8 mouse cellular contexts compared by ENCODE assay signal in the genomic region with DNA sequence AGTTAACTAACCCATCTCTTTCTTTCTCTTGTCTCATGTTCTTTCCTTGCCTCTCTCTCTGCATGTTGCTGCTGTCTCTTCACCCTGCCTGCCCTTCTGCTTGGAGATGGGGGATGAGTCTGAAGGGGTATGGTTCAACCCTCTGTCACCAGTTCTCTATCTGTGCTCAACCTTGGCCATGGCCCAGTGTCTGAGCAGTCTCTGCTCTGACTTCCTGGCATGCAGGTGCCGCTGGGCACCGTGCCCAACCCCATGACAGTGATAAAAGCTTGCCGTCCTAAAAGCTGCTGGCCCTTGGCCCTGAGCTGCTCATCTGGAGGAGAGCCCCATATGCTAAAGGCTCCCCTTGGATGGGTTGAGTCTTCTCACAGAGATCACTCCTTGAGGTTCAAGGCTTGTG. TPM values are rescaled to one million over a fixed set of nuclear protein-coding genes. Genes with fewer than 3 reads are reported as not detected.
DNase-seq lines count a peak whose midpoint lies in the region; ATAC-seq and TF ChIP-seq lines count a peak whose summit lies in the region.
"Had no signal": no experiment of that assay in that cellular context is flagged by ENCODE, and none has a peak within 500 bp of the region (broad histone marks: within the 10 kb centered on the region; RNA-seq: fewer than 3 reads in every experiment).

No protein-coding gene starts in this region.

- WGBS in liver, adult 2 months: 12% methylated on average over 3 of the region's 3 CpGs
- 89% methylated on average over 3 of the region's 3 CpGs for WGBS in liver, embryonic 12.5 days (ENCODE audit: insufficient replicate concordance)
- WGBS in heart, embryonic 15.5 days: 49% methylated on average over 3 of the region's 3 CpGs

- TF ChIP-seq POLR2A in liver, adult 2 months (IDR thresholded peaks at IDR 0.05; ENCODE audit: extremely low read depth, insufficient read depth, low read length): no peak

- no peak overlapping the region for H3K4me3 ChIP-seq in liver, adult 2 months (ENCODE audit: insufficient read depth, low read depth, low read length)
- H3K4me3 ChIP-seq in liver, embryonic 12.5 days: no peak overlapping the region
- no peak overlapping the region for H3K4me3 ChIP-seq in heart, embryonic 15.5 days
- H3K4me3 ChIP-seq: lung, embryonic 15.5 days had no signal

- H3K9me3 ChIP-seq in liver, embryonic 12.5 days (replicated peaks): no peaks in the 10 kb centered on the region
- no peaks in the 10 kb centered on the region for H3K9me3 ChIP-seq in heart, embryonic 15.5 days (replicated peaks)
- H3K9me3 ChIP-seq: lung, embryonic 15.5 days had no signal

- no peaks in the 10 kb centered on the region for H3K79me2 ChIP-seq in liver, adult 2 months (ENCODE audit: control insufficient read depth, insufficient read depth, low read length)

- no peak for ATAC-seq in liver, embryonic 12.5 days
- ATAC-seq in heart, embryonic 15.5 days (replicated peaks; ENCODE audit: insufficient number of reproducible peaks, insufficient read depth, low FRiP score, low read depth): peak; percentile 57; the same call in 1 of the 2 replicates
- no peak for ATAC-seq in activated CD4-positive, CD25-positive, alpha-beta regulatory T cell, adult 4 months

- peaks cover 50% of the 10 kb centered on the region for H3K36me3 ChIP-seq in liver, adult 2 months (ENCODE audit: control insufficient read depth, insufficient read depth, low read length)
- H3K36me3 ChIP-seq in liver, embryonic 12.5 days: peaks cover 100% of the 10 kb centered on the region
- H3K36me3 ChIP-seq in heart, embryonic 15.5 days: peaks cover 57% of the 10 kb centered on the region

- H3K9ac ChIP-seq in liver, adult 2 months (ENCODE audit: low read depth, low read length): no peak overlapping the region
- no peak overlapping the region for H3K9ac ChIP-seq in liver, embryonic 12.5 days
- no peak overlapping the region for H3K9ac ChIP-seq in heart, embryonic 15.5 days
- H3K9ac ChIP-seq: lung, embryonic 15.5 days had no signal

- DNase-seq in liver, adult 2 months (ENCODE audit: extremely low read depth, low read depth, low spot score): peak; percentile 70
- DNase-seq in cerebellum, adult 18-20 months: peak; percentile 74 to 77
- peak; percentile 81 for DNase-seq in testis, postnatal 10 days (ENCODE audit: low spot score)
- DNase-seq in urinary bladder, adult 18-20 months (ENCODE audit: low spot score in 2 of 2): no peak

- no peaks in the 10 kb centered on the region for H3K4me1 ChIP-seq in liver, adult 2 months (ENCODE audit: control insufficient read depth, insufficient read depth, low read length)
- H3K4me1 ChIP-seq in liver, embryonic 12.5 days: 0 out of 2 replicates have a peak, but pooled peaks cover 10% of the 10 kb centered on the region
- H3K4me1 ChIP-seq in heart, embryonic 15.5 days (replicated peaks): peaks cover 9% of the 10 kb centered on the region
- H3K4me1 ChIP-seq: lung, embryonic 15.5 days had no signal

- no peak overlapping the region for H3K27ac ChIP-seq in liver, adult 2 months (replicated peaks; ENCODE audit: insufficient read depth, low read depth, low read length)
- no peak overlapping the region for H3K27ac ChIP-seq in liver, embryonic 12.5 days
- H3K27ac ChIP-seq in heart, embryonic 15.5 days: no peak overlapping the region
- H3K27ac ChIP-seq: lung, embryonic 15.5 days had no signal

- TF ChIP-seq CTCF in liver, adult 2 months (IDR thresholded peaks at IDR 0.05; ENCODE audit: low read depth, low read length): no peak

- H3K27me3 ChIP-seq in liver, adult 2 months (ENCODE audit: control insufficient read depth, insufficient read depth, low read length): no peaks in the 10 kb centered on the region
- H3K27me3 ChIP-seq in liver, embryonic 12.5 days (replicated peaks): no peaks in the 10 kb centered on the region
- H3K27me3 ChIP-seq in heart, embryonic 15.5 days: no peaks in the 10 kb centered on the region
- H3K27me3 ChIP-seq: lung, embryonic 15.5 days had no signal

- H3K4me2 ChIP-seq in liver, embryonic 12.5 days: no peak overlapping the region
- no peak overlapping the region for H3K4me2 ChIP-seq in heart, embryonic 15.5 days
- H3K4me2 ChIP-seq: lung, embryonic 15.5 days had no signal

RNA-seq across cellular contexts. Expression of a gene that starts 24.8 kb away (rescaled TPM):
- total RNA-seq in liver, adult 2 months (2014; rRNA removed): not detected in 2 replicates
- 0.26 TPM in 1 of 2 replicates, not detected in the other for polyA plus RNA-seq in liver, adult 2 months (2012; rRNA removed)
- polyA plus RNA-seq in liver, embryonic 12.5 days (2016; fragmentation: Nextera tagmentation; extraction: Ambion mirVana): 0.77 and 1.1 TPM in 2 replicates
- 0.96 and 1.1 TPM in 2 replicates for polyA plus RNA-seq in heart, embryonic 15.5 days (2015; fragmentation: Nextera tagmentation; extraction: Ambion mirVana)
- polyA plus RNA-seq in activated CD4-positive, CD25-positive, alpha-beta regulatory T cell, adult 4 months (2017; shearing (Covaris generic)): not detected

RNA-seq across cellular contexts. Expression of a gene that starts 32.0 kb away (rescaled TPM):
- 3.1 and 7.3 TPM in 2 replicates for total RNA-seq in liver, adult 2 months (2014; rRNA removed)
- polyA plus RNA-seq in liver, adult 2 months (2012; rRNA removed): 25.4 and 25.8 TPM in 2 replicates
- polyA plus RNA-seq in liver, embryonic 12.5 days (2016; fragmentation: Nextera tagmentation; extraction: Ambion mirVana): 35.2 and 37.5 TPM in 2 replicates
- 19.4 and 28.2 TPM in 2 replicates for polyA plus RNA-seq in heart, embryonic 15.5 days (2015; fragmentation: Nextera tagmentation; extraction: Ambion mirVana)
- under 1 TPM; 0.37 to 0.38 TPM for polyA plus RNA-seq in activated CD4-positive, CD25-positive, alpha-beta regulatory T cell, adult 4 months (2017; shearing (Covaris generic))

RNA-seq across cellular contexts. Expression of a gene that starts 46.5 kb away (rescaled TPM):
- 30.1 and 41.2 TPM in 2 replicates for total RNA-seq in liver, adult 2 months (2014; rRNA removed)
- polyA plus RNA-seq in liver, adult 2 months (2012; rRNA removed): 46.7 and 48.8 TPM in 2 replicates
- polyA plus RNA-seq in liver, embryonic 12.5 days (2016; fragmentation: Nextera tagmentation; extraction: Ambion mirVana): 110 TPM in 2 replicates
- 32.1 and 44.9 TPM in 2 replicates for polyA plus RNA-seq in heart, embryonic 15.5 days (2015; fragmentation: Nextera tagmentation; extraction: Ambion mirVana)
- polyA plus RNA-seq in activated CD4-positive, CD25-positive, alpha-beta regulatory T cell, adult 4 months (2017; shearing (Covaris generic)): 10 to 100 TPM; 51.9 to 60.4 TPM

Comparison
In these comparisons a context has a peak if more than half of its experiments do, and no peak if none do; other contexts are left out.
1. DNase-seq: peak in liver, adult 2 months (single experiment), cerebellum, adult 18-20 months (2 of 2) and testis, postnatal 10 days (single experiment); none in urinary bladder, adult 18-20 months (0 of 2).
2. RNA of a gene that starts 32.0 kb away (polyA plus RNA-seq): 35.2 to 37.5 TPM in liver, embryonic 12.5 days, 25.4 to 25.8 TPM in liver, adult 2 months and 19.4 to 28.2 TPM in heart, embryonic 15.5 days; 0.37 to 0.38 TPM in activated CD4-positive, CD25-positive, alpha-beta regulatory T cell, adult 4 months; every median in the first group is over 10 times any median in the second.